Mouse (Mus musculus) lung, adult 2 months (tissue): ENCODE data around the gene Glt1d1.

Experiments
- CTCF ChIP-seq: fragments of 200-500 bp; IDR thresholded peaks from 2 replicates; pipeline ENCODE4 v1.5.1; 2011; ENCODE audit warnings: mild to moderate bottlenecking, low read length, control low read depth; ENCODE audit not compliant: insufficient read depth
- POLR2A ChIP-seq: fragments of 200-500 bp; IDR thresholded peaks from 2 replicates; pipeline ENCODE4 v1.6.1; 2011; ENCODE audit warnings: low read depth, mild to moderate bottlenecking, control low read depth, low read length, borderline replicate concordance; ENCODE audit errors: extremely low read depth

GRCm38 (mm10) chr5:127649077-127649476, 17.0 kb downstream of the Glt1d1 start:
- peak; percentile 55 for TF ChIP-seq CTCF
- TF ChIP-seq POLR2A, result no peak
